Mouse (Mus musculus): ENCODE measurements around the gene Abcg4.

Abcg4 gene

GRCm38 (mm10) chr9:44240399-44240798, 48.0 kb downstream of the Abcg4 start, which contains the start of gene Ccdc153:
Gene Ccdc153 (plus strand): TSS chr9:44240676.
- no peak for DNase-seq (ENCODE audit: low spot score)

GRCm38 (mm10) chr9:44239447-44239846, 49.0 kb downstream of the Abcg4 start:
- peak; percentile 63 for DNase-seq (ENCODE audit: low spot score)

- no peak for DNase-seq (ENCODE audit: low spot score)
Measured at GRCm38 (mm10) chr9:44238501-44239190, 49.8 kb downstream of the Abcg4 start.

GRCm38 (mm10) chr9:44237128-44237527, 51.3 kb downstream of the Abcg4 start:
- no peak for DNase-seq (ENCODE audit: low spot score)

- no peak for DNase-seq (ENCODE audit: low spot score)
Measured at GRCm38 (mm10) chr9:44236601-44237000, 51.8 kb downstream of the Abcg4 start.

- DNase-seq (ENCODE audit: low spot score): peak; percentile 33
Measured at GRCm38 (mm10) chr9:44234479-44235427, 53.7 kb downstream of the Abcg4 start.

- peak; percentile 98 for DNase-seq (ENCODE audit: low spot score)
Measured at GRCm38 (mm10) chr9:44233802-44234478, 54.5 kb downstream of the Abcg4 start, which contains the start of gene Cbl. Gene Cbl (minus strand): TSS chr9:44234049.

GRCm38 (mm10) chr9:44233021-44233801, 55.2 kb downstream of the Abcg4 start:
- DNase-seq (ENCODE audit: low spot score): peak; percentile 29

- no peak for DNase-seq (ENCODE audit: low spot score)
Measured at GRCm38 (mm10) chr9:44231609-44232008, 56.8 kb downstream of the Abcg4 start.

GRCm38 (mm10) chr9:44225993-44226392, 62.4 kb downstream of the Abcg4 start:
- DNase-seq (ENCODE audit: low spot score): no peak
